Mouse (Mus musculus) hindbrain, embryonic 15.5 days (tissue): Measurements from ENCODE around the gene Pex14. TPM values are rescaled to one million over a fixed set of nuclear protein-coding genes. Genes with fewer than 3 reads are reported as not detected.

ENCODE experiments used
- ATAC-seq: fragments of 200-750 bp; cut with Nextera tagmentation; 2 replicates; pipeline ENCODE4 v1.8.0; 2017; ENCODE audit warnings: low read depth, moderate number of reproducible peaks, moderate TSS enrichment; ENCODE audit not compliant: low FRiP score
- H3K27ac ChIP-seq: fragments of 300-500 bp; sonication (generic); replicated peaks from 2 replicates; pipeline ENCODE4 v1.5.1; 2015; ENCODE audit warnings: mild to moderate bottlenecking, inconsistent platforms
- H3K27me3 ChIP-seq: fragments of 300-500 bp; sonication (generic); 2 replicates; pipeline ENCODE4 v1.6.1; 2015; ENCODE audit warnings: control low read depth, inconsistent platforms
- H3K36me3 ChIP-seq: fragments of 300-500 bp; sonication (generic); 2 replicates; pipeline ENCODE4 v1.6.1; 2015; ENCODE audit warnings: control low read depth, inconsistent platforms
- H3K4me1 ChIP-seq: fragments of 300-500 bp; sonication (generic); replicated peaks from 2 replicates; pipeline ENCODE4 v1.6.1; 2015; ENCODE audit warnings: control low read depth, inconsistent platforms
- H3K4me2 ChIP-seq: fragments of 300-500 bp; sonication (generic); 2 replicates; pipeline ENCODE4 v1.6.1; 2015; ENCODE audit warnings: moderate library complexity, mild to moderate bottlenecking, inconsistent platforms
- H3K4me3 ChIP-seq: fragments of 300-500 bp; sonication (generic); 2 replicates; pipeline ENCODE4 v1.5.1; 2015; ENCODE audit warnings: mild to moderate bottlenecking, inconsistent platforms
- H3K9ac ChIP-seq: fragments of 300-500 bp; sonication (generic); 2 replicates; pipeline ENCODE4 v1.6.1; 2015; ENCODE audit warnings: inconsistent platforms
- H3K9me3 ChIP-seq: fragments of 300-500 bp; sonication (generic); 2 replicates; pipeline ENCODE4 v1.6.1; 2016; ENCODE audit warnings: control low read depth, inconsistent platforms
- WGBS: fragments of 180-500 bp; shearing (Covaris S2); methylation state at CpG from one replicate; pipeline ENCODE4 v1.1.7; 2015; 5-methylcytosine and 5-hydroxymethylcytosine counted together
- polyA plus RNA-seq: library from polyadenylated mRNA; unstranded; fragments of >200 nt; fragmentation: Nextera tagmentation; extraction: Ambion mirVana; gene quantifications from 2 replicates; pipeline ENCODE4 v1.2.1, GENCODE M21; 2015

Gene Pex14
- polyA plus RNA-seq, 1 experiment from 2014 or later = 61.9 TPM

- Histone ChIP-seq H3K4me3 (no peak overlapping the region), H3K9ac (no peak overlapping the region), H3K4me1 (peaks cover 29% of the 10 kb centered on the region), H3K27me3 (peaks cover 16% of the 10 kb centered on the region; the same call in 1 of the 2 replicates), H3K36me3 (no peaks in the 10 kb centered on the region), H3K9me3 (no peaks in the 10 kb centered on the region), H3K4me2 (no peak overlapping the region), H3K27ac (no peak overlapping the region)
- 79% methylated on average over 26 of the region's 26 CpGs for WGBS
- ATAC-seq = no peak
Measured at GRCm38 (mm10) chr4:148938546-148938945, 161.1 kb downstream of the Pex14 start.

- Histone ChIP-seq H3K27ac (no peak overlapping the region), H3K36me3 (no peaks in the 10 kb centered on the region), H3K9ac (no peak overlapping the region), H3K4me2 (no peak overlapping the region), H3K4me1 (peaks cover 29% of the 10 kb centered on the region), H3K9me3 (no peaks in the 10 kb centered on the region), H3K4me3 (no peak overlapping the region), H3K27me3 (peaks cover 16% of the 10 kb centered on the region; the same call in 1 of the 2 replicates)
- ATAC-seq = no peak
- WGBS = 87% methylated on average over 12 of the region's 12 CpGs
Measured at GRCm38 (mm10) chr4:148936727-148937126, 162.9 kb downstream of the Pex14 start.

GRCm38 (mm10) chr4:148936111-148936510, 163.6 kb downstream of the Pex14 start:
- H3K4me2 ChIP-seq = no peak overlapping the region
- no peaks in the 10 kb centered on the region for H3K36me3 ChIP-seq
- peaks cover 16% of the 10 kb centered on the region; the same call in 1 of the 2 replicates for H3K27me3 ChIP-seq
- no peaks in the 10 kb centered on the region for H3K9me3 ChIP-seq
- peaks cover 28% of the 10 kb centered on the region for H3K4me1 ChIP-seq
- no peak for ATAC-seq
- no peak overlapping the region for H3K9ac ChIP-seq
- WGBS = 90% methylated on average over 12 of the region's 12 CpGs
- H3K27ac ChIP-seq = no peak overlapping the region
- no peak overlapping the region for H3K4me3 ChIP-seq

GRCm38 (mm10) chr4:148935211-148935610, 164.5 kb downstream of the Pex14 start:
- ATAC-seq = peak; percentile 32; the same call in 1 of the 2 replicates
- Histone ChIP-seq H3K9ac (no peak overlapping the region), H3K27ac (no peak overlapping the region), H3K36me3 (no peaks in the 10 kb centered on the region), H3K4me3 (no peak overlapping the region), H3K4me1 (peaks cover 28% of the 10 kb centered on the region), H3K4me2 (no peak overlapping the region), H3K27me3 (peaks cover 16% of the 10 kb centered on the region; the same call in 1 of the 2 replicates), H3K9me3 (no peaks in the 10 kb centered on the region)
- WGBS = 25% methylated on average over 13 of the region's 13 CpGs

- ATAC-seq = no peak
- no peaks in the 10 kb centered on the region for H3K36me3 ChIP-seq
- no peak overlapping the region for H3K27ac ChIP-seq
- H3K4me1 ChIP-seq = peaks cover 30% of the 10 kb centered on the region
- no peak overlapping the region for H3K9ac ChIP-seq
- WGBS = 94% methylated on average over 13 of the region's 13 CpGs
- H3K9me3 ChIP-seq = no peaks in the 10 kb centered on the region
- no peak overlapping the region for H3K4me3 ChIP-seq
- H3K4me2 ChIP-seq = no peak overlapping the region
- peaks cover 3% of the 10 kb centered on the region; the same call in 1 of the 2 replicates for H3K27me3 ChIP-seq
Measured at GRCm38 (mm10) chr4:148933109-148933508, 166.6 kb downstream of the Pex14 start.

GRCm38 (mm10) chr4:148930721-148931229, 168.9 kb downstream of the Pex14 start:
- Histone ChIP-seq H3K9me3 (no peaks in the 10 kb centered on the region), H3K9ac (no peak overlapping the region), H3K4me3 (no peak overlapping the region), H3K27ac (peak overlapping the region; percentile 69), H3K4me2 (no peak overlapping the region), H3K36me3 (no peaks in the 10 kb centered on the region), H3K27me3 (peaks cover 3% of the 10 kb centered on the region; the same call in 1 of the 2 replicates), H3K4me1 (peaks cover 46% of the 10 kb centered on the region)
- ATAC-seq = no peak
- WGBS = 46% methylated on average over 9 of the region's 9 CpGs

- H3K4me2 ChIP-seq = no peak overlapping the region
- no peak overlapping the region for H3K9ac ChIP-seq
- H3K4me3 ChIP-seq = no peak overlapping the region
- H3K27ac ChIP-seq = no peak overlapping the region
- peaks cover 54% of the 10 kb centered on the region for H3K4me1 ChIP-seq
- no peaks in the 10 kb centered on the region for H3K36me3 ChIP-seq
- H3K9me3 ChIP-seq = no peaks in the 10 kb centered on the region
- 88% methylated on average over 16 of the region's 16 CpGs for WGBS
- H3K27me3 ChIP-seq = peaks cover 6% of the 10 kb centered on the region
- no peak for ATAC-seq
Measured at GRCm38 (mm10) chr4:148928876-148929275, 170.8 kb downstream of the Pex14 start.

GRCm38 (mm10) chr4:148928316-148928715, 171.4 kb downstream of the Pex14 start:
- WGBS = 69% methylated on average over 9 of the region's 9 CpGs
- Histone ChIP-seq H3K27ac (no peak overlapping the region), H3K4me2 (no peak overlapping the region), H3K27me3 (peaks cover 6% of the 10 kb centered on the region), H3K36me3 (no peaks in the 10 kb centered on the region), H3K4me1 (peaks cover 59% of the 10 kb centered on the region), H3K4me3 (no peak overlapping the region), H3K9ac (no peak overlapping the region), H3K9me3 (no peaks in the 10 kb centered on the region)
- no peak for ATAC-seq

- Histone ChIP-seq H3K4me1 (peaks cover 78% of the 10 kb centered on the region), H3K9me3 (no peaks in the 10 kb centered on the region), H3K27me3 (peaks cover 6% of the 10 kb centered on the region), H3K36me3 (no peaks in the 10 kb centered on the region), H3K9ac (no peak overlapping the region), H3K4me3 (no peak overlapping the region), H3K4me2 (no peak overlapping the region), H3K27ac (no peak overlapping the region)
- 24% methylated on average over 8 of the region's 8 CpGs for WGBS
- no peak for ATAC-seq
Measured at GRCm38 (mm10) chr4:148926459-148926858, 173.2 kb downstream of the Pex14 start.

GRCm38 (mm10) chr4:148925589-148926359, 173.9 kb downstream of the Pex14 start:
- no peak for ATAC-seq
- Histone ChIP-seq H3K4me1 (peaks cover 77% of the 10 kb centered on the region), H3K36me3 (no peaks in the 10 kb centered on the region), H3K27me3 (peaks cover 6% of the 10 kb centered on the region), H3K4me2 (no peak overlapping the region), H3K4me3 (no peak overlapping the region), H3K27ac (no peak overlapping the region), H3K9ac (no peak overlapping the region), H3K9me3 (no peaks in the 10 kb centered on the region)
- WGBS = 41% methylated on average over 18 of the region's 18 CpGs

- no peak overlapping the region for H3K4me2 ChIP-seq
- 68% methylated on average over 8 of the region's 8 CpGs for WGBS
- H3K4me3 ChIP-seq = no peak overlapping the region
- H3K9ac ChIP-seq = no peak overlapping the region
- no peak for ATAC-seq
- peaks cover 8% of the 10 kb centered on the region for H3K27me3 ChIP-seq
- H3K4me1 ChIP-seq = peaks cover 86% of the 10 kb centered on the region
- H3K9me3 ChIP-seq = no peaks in the 10 kb centered on the region
- H3K36me3 ChIP-seq = no peaks in the 10 kb centered on the region
- peak overlapping the region; percentile 14 for H3K27ac ChIP-seq
Measured at GRCm38 (mm10) chr4:148923976-148924375, 175.7 kb downstream of the Pex14 start.

GRCm38 (mm10) chr4:148923414-148923813, 176.3 kb downstream of the Pex14 start:
- ATAC-seq = no peak
- H3K9ac ChIP-seq = no peak overlapping the region
- H3K36me3 ChIP-seq = no peaks in the 10 kb centered on the region
- peaks cover 8% of the 10 kb centered on the region for H3K27me3 ChIP-seq
- no peak overlapping the region for H3K4me3 ChIP-seq
- no peaks in the 10 kb centered on the region for H3K9me3 ChIP-seq
- no peak overlapping the region for H3K4me2 ChIP-seq
- peaks cover 91% of the 10 kb centered on the region for H3K4me1 ChIP-seq
- 67% methylated on average over 9 of the region's 9 CpGs for WGBS
- H3K27ac ChIP-seq = peak overlapping the region; percentile 14; the same call in 1 of the 2 replicates
